Mouse (Mus musculus): ENCODE measurements around the gene Tgfb3.

The Tgfb3 gene

GRCm38 (mm10) chr12:86078176-86078552, 677 bp downstream of the Tgfb3 start:
- no peak for DNase-seq

- peak; percentile 44 to 65 for DNase-seq
These were observed 1.1 kb downstream of the Tgfb3 start for GRCm38 (mm10) chr12:86077736-86078135.

GRCm38 (mm10) chr12:86077322-86077721, 1.5 kb downstream of the Tgfb3 start:
- peak in 1 of 2 experiments; percentile 47 for DNase-seq

- DNase-seq = peak; percentile 59 to 72
These were observed 2.4 kb downstream of the Tgfb3 start for GRCm38 (mm10) chr12:86076321-86076901.

- no peak for DNase-seq
These were observed 3.5 kb downstream of the Tgfb3 start for GRCm38 (mm10) chr12:86075358-86075757.

- no peak for DNase-seq
These were observed 4.2 kb downstream of the Tgfb3 start for GRCm38 (mm10) chr12:86074681-86075080.

GRCm38 (mm10) chr12:86071432-86071831, 7.4 kb downstream of the Tgfb3 start:
- DNase-seq = no peak

- DNase-seq = no peak
These were observed 14.0 kb downstream of the Tgfb3 start for GRCm38 (mm10) chr12:86064796-86065195.

- no peak for DNase-seq
These were observed 19.5 kb downstream of the Tgfb3 start for GRCm38 (mm10) chr12:86059341-86059740.

GRCm38 (mm10) chr12:86057516-86057915, 21.3 kb downstream of the Tgfb3 start:
- peak; percentile 58 to 61 for DNase-seq

GRCm38 (mm10) chr12:86056976-86057375, 21.9 kb downstream of the Tgfb3 start:
- DNase-seq = no peak

- DNase-seq = peak in 1 of 2 experiments; percentile 49
These were observed 23.5 kb downstream of the Tgfb3 start for GRCm38 (mm10) chr12:86055306-86055705.

GRCm38 (mm10) chr12:86051477-86051876, 27.4 kb downstream of the Tgfb3 start:
- no peak for DNase-seq

- no peak for DNase-seq
These were observed 29.0 kb downstream of the Tgfb3 start for GRCm38 (mm10) chr12:86049813-86050212.

GRCm38 (mm10) chr12:86047376-86047775, 31.5 kb downstream of the Tgfb3 start:
- no peak for DNase-seq

GRCm38 (mm10) chr12:86046776-86047175, 32.1 kb downstream of the Tgfb3 start:
- no peak for DNase-seq

- DNase-seq = no peak
These were observed 32.7 kb downstream of the Tgfb3 start for GRCm38 (mm10) chr12:86046141-86046540.

- no peak for DNase-seq
These were observed 39.1 kb downstream of the Tgfb3 start for GRCm38 (mm10) chr12:86039751-86040150.

GRCm38 (mm10) chr12:86039078-86039477, 39.8 kb downstream of the Tgfb3 start:
- no peak for DNase-seq

- DNase-seq = no peak
These were observed 41.5 kb downstream of the Tgfb3 start for GRCm38 (mm10) chr12:86037235-86037921.

GRCm38 (mm10) chr12:86036368-86037166, 42.3 kb downstream of the Tgfb3 start:
- DNase-seq = peak; percentile 34 to 36

GRCm38 (mm10) chr12:86035586-86035985, 43.3 kb downstream of the Tgfb3 start:
- DNase-seq = no peak

- no peak for DNase-seq
These were observed 47.9 kb downstream of the Tgfb3 start for GRCm38 (mm10) chr12:86030932-86031331.

- DNase-seq = peak in 1 of 2 experiments; percentile 14
These were observed 51.1 kb downstream of the Tgfb3 start for GRCm38 (mm10) chr12:86027747-86028146.
